Mouse (Mus musculus) embryonic fibroblast, embryonic 13.5 days (primary cell): ENCODE data around the gene Nr1h4.

Experiments used
- CTCF ChIP-seq: IDR thresholded peaks from 2 replicates; pipeline ENCODE4 v1.5.1; 2011; ENCODE audit warnings: mild to moderate bottlenecking, control low read depth, low read length, moderate library complexity, borderline replicate concordance; ENCODE audit not compliant: insufficient read depth
- POLR2A ChIP-seq: IDR thresholded peaks from 2 replicates; pipeline ENCODE4 v1.6.1; 2011; ENCODE audit warnings: low read depth, mild to moderate bottlenecking, control low read depth, low read length, moderate library complexity

- TF ChIP-seq POLR2A (no peak), CTCF (no peak)
These were observed 39.6 kb upstream of the Nr1h4 start for GRCm38 (mm10) chr10:89572946-89573345.
